Mouse (Mus musculus) left cerebral cortex, adult 18-20 months (tissue): ENCODE results near the gene Ap5s1. TPM values are rescaled to one million over a fixed set of nuclear protein-coding genes. Genes with fewer than 3 reads are reported as not detected.

Experiments
- DNase-seq, 2 experiments: peaks; one replicate each; pipeline ENCODE4 v3.0.0; 2021 to 2022; ENCODE audit warnings: low spot score in 2 of 2, mixed read lengths in 1 of 2
- long read RNA-seq, 2 experiments: library from polyadenylated mRNA; stranded (forward); transcript quantifications; one replicate each; pipeline ENCODE4 v2.0.0; 2021
- total RNA-seq, 2 experiments: library from RNA; stranded (reverse); gene quantifications; 2 replicates each; pipeline ENCODE4 v1.2.3; 2021

The Ap5s1 gene
- total RNA-seq, result 10 to 100 TPM; 23.1 to 25.1 TPM
- long read RNA-seq, experiment 1, transcript Ap5s1-205 (2 exons, 868 nt), result major isoform, 17 of 30 reads
- long read RNA-seq, experiment 1, transcript Ap5s1-203 (3 exons, 1,521 nt), result minor isoform, 6 of 30 reads
- long read RNA-seq, experiment 1, partial matches to known transcripts, result 2 of 30 reads
- long read RNA-seq, experiment 1, other reads (novel, unspliced or antisense), result 5 of 30 reads
- long read RNA-seq, experiment 2, transcript Ap5s1-205 (2 exons, 868 nt), result major isoform, 18 of 25 reads
- long read RNA-seq, experiment 2, partial matches to known transcripts, result 1 of 25 reads
- long read RNA-seq, experiment 2, other reads (novel, unspliced or antisense), result 2 of 25 reads

DNA sequence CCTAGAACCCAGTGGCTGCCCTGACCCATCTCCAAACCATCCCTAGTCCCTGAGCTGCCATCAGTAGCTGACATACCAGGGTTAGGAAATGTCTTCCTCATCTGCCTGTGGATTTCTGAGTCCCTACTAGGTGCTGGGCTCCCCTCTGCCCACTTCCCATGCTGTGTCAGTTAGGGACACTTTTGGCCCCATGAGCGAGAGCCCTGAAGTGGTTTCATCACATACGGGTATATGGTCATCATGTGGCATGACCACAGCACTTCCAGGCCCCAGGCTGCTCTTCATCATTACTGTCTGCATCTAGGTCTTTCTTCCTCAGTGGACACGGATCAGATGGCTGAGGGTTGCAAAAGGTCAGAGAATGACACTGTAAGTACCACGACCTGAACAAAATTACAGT is at the start of gene Ap5s1:
Gene Ap5s1, plus strand, starts transcription at position 301 of the 400 bp plus-strand sequence.
- no peak for DNase-seq

DNA sequence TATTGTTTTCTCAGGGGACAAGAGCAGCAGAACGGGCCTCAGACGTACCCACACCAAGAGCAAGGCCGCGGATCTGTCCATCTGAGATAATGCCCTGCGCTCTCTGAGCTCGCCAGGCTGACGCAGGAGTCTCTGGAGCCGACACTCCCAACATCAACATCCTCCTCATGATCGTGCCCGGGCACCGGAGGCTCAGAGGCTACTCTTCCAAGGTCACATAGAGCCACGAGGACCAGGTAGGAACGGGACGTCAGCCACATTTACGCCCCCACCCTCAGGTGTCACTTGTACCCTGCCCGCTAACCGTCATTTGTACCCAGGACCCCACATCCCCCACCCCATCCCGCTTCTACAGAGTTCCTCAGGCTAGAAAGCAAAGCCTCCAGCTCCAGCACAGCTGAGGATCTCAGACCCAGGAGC is 47.4 kb upstream of the Ap5s1 start:
- no peak for DNase-seq

DNA sequence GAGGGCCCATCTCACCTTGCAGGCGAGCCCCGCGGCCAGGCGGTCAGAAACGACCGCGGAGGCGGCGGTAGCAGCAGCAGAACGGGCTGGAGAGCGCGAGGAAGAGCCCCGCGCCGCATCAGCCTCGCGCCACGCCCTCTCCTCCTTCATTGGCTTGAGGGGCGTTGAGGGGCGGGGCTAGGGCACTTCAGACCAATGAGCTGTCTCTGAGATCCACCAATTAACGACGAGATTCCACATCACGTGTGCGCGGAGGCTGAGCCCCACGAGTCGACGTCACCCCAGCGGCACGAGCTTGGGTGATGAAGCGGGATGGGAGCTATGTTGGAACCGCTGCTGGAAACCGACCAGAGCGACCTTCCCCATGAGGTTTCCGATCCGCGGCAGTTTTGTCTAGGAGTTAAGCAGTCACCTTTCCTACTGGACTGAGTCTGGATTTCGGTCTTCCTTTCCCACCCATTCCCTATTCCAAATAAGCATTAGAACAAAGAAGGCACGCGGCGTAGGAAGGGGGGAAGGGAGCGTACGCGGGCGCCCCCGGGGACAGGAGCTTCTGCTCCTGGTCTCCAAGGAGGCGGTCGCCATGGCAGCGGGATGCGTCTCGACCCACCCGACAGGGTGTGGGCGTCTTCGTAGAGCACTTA is 46.8 kb upstream of the Ap5s1 start, which contains the start of gene 1700037H04Rik:
Gene 1700037H04Rik, minus strand, starts transcription at position 144 of the 644 bp plus-strand sequence.
- peak; percentile 93 to 98 for DNase-seq

DNA sequence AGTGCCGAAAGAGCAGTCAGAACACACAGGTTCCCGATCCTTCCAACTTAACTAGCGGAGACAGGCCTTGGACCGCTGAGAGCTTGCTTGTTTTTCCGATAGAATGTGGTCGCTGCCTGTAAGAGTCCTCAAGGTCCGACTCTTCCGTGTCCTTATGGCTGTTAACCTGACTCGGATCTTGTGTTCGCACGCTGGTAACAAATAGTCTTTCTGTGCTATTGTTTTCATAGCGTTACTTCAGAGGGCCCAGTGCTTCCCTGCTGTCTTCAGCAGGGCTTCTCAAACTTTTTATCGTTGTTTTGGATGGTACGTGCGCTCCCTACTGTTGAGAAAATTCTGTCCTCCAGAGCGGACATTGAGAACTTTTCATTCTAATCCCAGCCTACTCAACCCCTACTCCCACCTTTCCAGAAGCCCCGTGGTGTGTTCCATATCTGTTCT is 46.2 kb upstream of the Ap5s1 start:
- no peak for DNase-seq

DNA sequence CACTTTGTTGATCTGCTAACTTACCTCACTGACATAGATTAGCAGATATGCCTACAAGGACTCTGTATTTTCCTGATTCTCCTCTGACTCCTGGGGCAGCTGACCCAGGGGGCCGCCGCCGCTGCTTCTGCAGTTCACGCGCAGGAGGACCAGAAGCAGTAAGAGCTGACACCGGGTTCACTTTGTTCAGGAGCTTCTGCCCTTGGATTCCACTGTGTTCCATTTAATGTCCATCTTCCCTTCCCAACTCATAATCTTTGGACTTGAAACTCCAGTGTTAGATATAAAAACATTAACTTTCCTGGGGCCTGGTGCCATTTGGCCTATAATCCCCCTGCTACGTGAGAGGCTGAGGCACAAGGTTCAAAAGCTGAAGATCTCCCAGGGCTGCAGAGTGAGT is 43.0 kb upstream of the Ap5s1 start:
- DNase-seq, result no peak

DNA sequence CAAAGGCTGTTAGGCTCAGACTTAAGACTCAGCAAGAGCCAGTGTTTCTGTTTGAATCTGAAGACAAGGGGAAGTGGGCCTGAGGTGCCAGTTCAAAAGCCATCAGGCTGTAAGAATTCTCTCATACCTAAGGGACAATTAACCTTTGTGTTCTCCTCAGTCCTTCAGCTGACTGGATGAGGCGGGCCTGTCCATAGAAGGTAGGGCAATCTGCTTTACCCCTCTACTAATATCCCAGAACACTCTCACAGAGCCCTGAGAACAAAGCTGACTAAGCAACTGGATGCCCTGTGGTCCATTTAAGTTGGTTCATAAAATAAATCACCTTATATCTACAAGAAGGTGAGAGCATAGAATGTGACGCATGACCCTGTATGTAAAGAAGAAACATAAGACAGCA is 40.7 kb upstream of the Ap5s1 start:
- no peak for DNase-seq

DNA sequence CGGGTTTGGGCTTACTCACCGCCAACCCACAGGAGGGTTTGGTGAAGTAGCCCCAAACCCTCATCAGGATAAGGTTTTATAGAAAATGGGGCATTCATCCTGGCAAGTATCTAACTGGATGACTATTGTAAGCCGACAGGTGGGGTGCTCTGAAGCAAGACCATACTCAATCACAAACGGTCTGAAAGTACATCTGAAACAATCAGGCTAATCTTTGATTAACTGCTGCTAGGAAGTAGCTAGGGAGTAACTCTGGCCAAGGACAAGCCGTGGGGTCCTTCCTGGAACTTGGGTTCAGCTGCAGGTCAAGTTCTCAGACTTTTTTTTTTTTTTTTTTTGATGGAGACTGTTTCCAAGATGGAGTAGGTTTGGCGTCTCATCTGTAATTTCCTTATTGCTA is 38.9 kb upstream of the Ap5s1 start:
- no peak for DNase-seq

DNA sequence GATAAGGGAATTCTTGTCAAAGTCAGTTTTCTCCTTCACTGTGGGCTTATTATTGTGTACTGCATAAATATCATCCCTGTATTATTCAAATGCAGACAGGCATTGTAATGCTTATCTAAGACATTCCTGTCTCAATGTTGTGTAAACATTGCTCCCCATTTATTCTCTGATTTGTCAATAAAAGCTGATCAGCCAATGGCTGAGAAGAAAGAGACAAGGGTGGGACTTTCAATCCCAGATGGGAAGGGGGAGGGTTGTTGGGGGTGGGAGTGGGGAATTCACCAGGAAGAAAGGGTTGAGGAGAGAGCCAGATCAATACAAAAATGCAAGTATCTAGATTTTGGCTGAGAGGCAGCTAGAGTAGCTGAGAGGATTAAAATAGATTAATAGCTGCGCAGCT is 38.0 kb upstream of the Ap5s1 start:
- DNase-seq, result no peak

DNA sequence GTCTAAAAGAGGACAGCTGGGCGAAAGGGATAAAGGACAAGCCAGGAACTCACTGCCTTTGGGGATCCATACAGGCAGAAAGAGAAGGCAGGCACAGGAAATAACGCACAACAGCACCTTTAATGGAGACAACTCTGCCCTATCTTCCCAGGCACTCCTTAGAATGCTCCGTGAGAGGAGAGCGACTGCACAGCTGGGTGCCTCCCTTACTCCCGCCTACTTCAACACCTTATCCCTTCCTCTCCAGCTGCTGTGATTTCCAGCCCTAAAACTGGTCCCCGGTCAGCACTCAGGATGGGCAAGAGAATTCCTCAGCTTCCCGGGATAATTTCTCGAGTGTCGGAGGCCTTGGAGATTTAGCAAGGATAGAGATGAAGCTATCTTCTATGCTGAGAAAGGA is 35.9 kb upstream of the Ap5s1 start:
- no peak for DNase-seq

DNA sequence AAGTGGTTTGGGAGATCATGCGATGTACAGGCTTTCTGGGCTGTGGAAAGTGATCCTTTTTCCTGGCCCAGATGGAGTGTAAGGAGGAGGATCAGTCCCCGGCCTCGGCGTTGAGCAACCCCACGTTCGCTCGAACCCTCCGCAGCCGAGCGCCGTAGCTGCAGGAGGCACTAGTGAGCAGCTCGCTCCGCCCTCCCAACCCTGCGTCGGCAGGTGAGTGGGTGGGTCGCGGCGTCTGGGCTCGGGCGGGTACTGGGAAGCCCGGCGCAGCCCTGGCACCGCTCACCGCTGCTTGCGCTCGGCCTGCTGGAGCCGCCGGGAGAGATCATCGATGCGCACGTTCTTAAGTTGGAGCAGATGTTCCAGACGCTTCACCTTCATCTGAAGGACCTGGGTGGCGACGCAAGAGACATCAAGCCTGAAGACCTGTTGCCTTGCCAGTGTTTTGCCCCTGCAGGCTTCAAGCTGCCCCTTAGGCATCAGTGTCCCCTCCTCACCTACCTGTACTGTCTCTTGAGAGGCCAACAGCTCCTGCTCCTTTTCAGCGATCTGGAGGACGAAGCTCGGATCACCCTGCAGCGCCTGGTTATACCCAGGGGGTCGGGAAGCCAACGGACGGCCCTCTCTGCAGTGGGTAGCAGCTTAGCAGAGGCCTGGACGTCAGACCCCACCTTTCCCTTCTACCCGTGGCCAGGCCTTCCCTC is 35.3 kb upstream of the Ap5s1 start:
- DNase-seq, result peak; percentile 77 to 79

DNA sequence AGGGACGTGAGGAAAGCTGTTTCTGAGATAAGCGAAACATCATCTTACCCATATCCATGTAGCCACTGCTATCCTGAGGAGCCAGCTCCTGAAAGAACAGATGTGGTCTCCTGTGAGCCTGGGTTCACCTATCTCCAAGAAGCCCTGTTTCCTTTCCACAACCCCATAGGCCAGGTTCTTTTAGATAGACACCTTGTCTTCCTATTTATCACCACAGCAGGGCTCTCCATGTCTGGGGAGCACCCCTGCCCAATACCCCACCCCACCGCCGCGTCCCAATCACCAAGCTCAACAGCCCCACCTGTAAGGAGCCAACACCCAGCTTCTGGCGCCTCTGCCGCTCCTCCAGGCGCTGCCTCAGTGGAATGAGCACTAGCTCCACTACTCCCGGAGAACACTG is 34.6 kb upstream of the Ap5s1 start:
- DNase-seq, result no peak

DNA sequence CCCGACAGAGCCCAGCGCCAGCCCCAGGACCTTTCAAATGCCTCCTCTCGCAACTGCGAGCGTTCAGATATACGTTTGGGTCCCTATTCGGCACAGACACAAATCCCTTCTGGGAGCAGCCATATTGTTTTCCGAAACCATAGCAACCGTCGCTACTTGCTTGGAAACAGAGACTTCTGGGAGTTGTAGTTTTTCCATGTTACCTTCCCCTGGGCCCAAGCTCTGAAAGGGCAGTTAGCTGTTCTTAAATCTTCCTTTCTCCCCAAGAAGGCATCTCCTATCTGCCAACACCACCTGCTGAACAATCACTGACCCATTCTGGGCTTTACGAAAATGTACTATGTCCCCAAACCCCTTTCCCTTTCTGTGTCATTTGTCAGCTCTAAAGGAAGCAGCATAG is 32.2 kb upstream of the Ap5s1 start:
- peak; percentile 59 to 68 for DNase-seq

DNA sequence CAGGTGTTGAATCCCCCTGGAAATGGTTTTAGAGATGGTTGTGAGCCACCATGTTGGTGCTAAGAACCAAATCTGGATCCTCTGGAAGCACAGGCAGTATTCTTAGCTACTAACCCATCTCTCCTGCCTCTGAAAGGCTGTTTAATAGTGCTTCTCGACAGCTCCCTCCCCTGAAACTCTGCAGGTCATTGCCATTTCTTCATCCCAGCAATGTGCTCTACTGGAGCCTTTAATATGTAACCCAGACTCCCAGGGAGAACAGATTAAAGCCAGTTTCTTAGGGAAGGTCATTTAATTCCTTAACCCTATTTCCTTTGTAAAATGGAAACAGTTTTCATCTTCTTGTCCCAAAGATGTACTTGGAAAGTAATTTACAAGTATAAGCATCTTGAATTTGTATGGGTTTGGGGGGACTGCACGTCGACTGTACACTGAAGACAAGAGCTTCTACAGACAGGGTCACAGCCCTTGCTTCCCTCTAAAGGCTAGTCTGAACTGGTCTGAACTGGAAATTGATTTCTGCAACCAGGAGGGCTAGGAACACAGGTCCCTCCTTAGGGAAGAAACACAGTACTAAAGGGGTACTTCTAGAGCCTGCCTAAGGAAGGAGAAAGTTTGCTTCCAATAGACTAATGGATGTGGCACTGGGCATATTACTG is 31.5 kb upstream of the Ap5s1 start:
- DNase-seq, result no peak

DNA sequence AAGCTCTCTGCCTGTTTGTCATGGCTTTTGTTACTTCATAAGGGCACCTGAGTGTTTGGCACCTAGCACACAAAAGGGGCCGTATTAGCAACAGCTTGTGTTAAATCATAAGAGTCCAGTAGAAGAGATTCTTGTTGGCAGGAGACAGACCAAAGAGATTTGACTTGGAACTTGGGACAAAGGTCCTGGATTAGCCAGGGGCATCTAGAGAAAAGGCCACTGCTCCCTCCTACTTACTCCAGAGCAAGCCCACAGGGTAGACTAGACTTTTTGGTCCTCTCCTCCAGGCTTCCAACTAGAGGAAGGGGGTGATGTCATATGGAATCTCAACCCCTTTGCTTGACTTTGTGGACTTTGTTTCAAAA is 31.0 kb upstream of the Ap5s1 start:
- no peak for DNase-seq

DNA sequence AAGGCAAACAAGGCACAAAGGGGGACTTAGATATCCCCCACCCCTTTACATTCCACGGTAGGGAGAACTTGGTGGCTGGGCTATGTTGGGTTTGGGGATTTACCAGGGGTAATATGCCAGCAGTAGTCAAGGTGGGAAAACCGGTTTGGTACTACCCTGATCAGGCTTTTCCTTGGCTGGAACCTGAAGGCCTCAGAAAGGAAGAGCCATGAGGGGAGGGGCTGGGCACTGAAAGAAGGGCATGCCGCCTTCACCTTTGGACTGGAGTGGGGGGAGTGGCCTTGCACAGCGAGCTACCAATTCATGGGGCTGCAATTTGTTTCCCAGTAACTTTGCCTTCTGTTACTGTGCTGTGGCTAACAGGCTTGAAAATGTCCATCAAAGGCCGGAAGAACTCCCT is 30.4 kb upstream of the Ap5s1 start:
- DNase-seq, result no peak

DNA sequence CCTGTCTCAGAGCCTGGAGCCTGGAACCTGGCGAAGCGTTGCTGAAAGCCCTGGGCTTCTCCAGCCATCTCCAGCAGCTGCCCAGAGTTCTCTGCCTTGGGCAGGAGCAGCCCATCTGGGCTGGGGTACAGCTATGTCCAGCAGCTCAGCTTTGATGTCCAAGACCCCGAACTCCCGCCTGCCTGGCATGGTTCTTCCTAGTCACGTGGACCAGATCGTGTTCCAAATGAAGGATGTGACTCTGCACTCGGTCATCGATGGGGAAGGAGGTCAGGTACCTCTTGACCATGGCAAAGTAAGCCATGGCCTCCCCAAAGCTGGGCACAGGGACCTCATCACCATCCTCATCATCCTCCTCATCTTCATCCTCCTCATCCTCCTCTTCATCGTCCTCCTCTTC is 28.9 kb upstream of the Ap5s1 start:
- DNase-seq, result no peak

DNA sequence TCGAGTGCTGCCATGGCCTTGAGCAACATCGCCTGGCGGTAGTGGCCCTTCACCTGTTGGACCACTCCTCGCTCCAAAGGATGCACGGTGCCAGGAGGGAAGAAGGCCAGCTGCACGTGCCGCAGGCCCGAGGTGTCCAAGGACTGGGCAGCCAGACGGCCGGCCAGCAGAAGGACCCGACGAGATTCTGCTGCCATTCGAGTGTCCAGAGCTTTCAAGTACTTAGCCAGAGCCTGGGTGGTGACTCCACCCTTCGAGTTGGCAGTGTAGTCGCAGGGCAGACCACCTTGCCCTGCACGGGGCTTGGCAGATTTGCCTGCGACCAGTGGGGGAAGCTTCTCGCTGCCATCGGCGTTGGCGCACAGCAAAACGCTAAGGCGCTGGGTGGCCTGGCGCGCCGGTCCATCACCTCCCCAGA is 28.0 kb upstream of the Ap5s1 start:
- peak in 1 of 2 experiments; percentile 23 for DNase-seq

DNA sequence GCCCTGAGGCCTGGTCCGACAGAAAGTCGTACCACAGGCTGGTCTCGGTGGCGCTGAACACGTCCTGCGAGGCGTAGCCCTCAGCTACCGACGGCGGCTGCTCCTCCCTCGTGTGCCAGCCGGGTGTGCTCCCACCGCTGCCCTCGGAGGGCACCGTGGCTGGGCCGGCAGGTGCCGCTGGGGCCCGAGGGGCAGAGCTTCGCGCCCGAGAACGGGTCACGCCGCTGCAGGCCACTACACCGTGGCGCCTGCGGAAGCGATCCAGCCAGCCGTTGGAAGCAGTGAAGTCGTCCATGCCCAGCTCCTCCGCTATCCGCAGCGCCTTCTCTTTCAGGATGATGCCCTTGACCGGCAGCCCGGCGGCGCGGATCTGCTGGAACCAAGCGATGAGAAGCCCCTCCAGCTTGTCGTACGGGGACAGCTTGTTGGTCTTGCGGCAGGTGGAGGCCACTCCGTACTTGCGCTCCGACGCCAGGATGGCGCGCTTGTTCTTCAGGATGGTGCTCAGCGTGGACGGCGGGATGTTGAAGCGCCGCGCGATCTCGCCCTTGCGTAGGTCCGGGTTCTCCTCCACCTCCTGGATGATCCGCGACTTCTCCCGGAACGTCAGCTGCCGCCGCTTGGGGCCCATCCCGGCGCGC is 27.5 kb upstream of the Ap5s1 start:
- DNase-seq, result peak; percentile 42 to 58

DNA sequence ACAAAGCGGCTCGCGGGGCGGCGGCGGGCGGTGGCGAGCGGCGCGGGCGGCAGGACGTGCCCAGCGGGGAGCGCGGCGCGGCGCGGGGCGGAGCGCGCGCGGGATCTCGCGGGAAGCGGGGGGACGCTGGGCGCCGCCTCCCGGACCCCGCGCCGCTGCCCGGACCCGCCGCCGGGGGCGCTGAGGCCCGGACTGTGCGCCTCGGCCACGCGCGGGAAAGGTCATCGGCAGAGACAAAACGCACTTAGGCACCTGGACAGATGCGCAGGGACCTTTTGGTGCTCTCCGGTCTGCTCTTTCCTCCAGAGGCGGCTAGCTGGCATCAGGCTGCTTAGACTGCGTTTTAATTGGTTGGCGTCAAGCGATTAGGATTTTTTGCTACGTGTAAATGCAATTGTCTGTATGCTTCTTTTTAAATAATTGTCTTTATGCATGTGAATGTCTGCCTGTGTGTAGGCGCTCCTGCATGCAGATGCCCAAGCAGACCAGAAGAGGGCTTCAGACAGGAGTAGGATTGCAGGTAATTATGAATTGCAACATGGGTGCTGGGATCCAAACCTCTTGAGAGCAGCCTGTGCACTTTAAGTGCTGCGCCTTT is 26.8 kb upstream of the Ap5s1 start, which contains the start of gene Cenpb:
Gene Cenpb, minus strand, starts transcription at position 78 of the 598 bp plus-strand sequence.
- DNase-seq, result peak; percentile 77 to 86

DNA sequence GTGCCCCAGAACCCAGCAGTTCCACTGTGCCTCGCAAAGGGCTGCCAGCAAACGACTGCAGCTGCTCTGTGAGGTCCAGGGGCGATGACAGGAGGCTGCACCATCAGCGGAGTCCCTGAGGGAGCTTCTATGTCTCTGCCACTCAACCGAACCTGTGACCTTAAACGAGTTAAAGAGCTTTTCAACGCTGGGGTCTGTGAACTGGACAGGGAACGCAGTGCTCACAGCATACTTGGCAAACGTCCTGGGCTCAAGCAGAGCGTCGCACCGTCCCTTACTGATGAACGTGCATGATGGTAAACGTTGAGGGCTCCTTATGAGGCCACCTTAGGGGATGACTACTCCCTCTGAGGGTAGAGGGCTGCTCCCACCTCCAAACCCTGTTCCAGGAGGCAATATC is 20.5 kb upstream of the Ap5s1 start:
- no peak for DNase-seq
